Mouse (Mus musculus): ENCODE data around the gene 4930402H24Rik.

- TF ChIP-seq CTCF (IDR thresholded peaks at IDR 0.05 in 2 of 3, conservative IDR thresholded peaks at IDR 0.05 in 1 of 3; ENCODE audit: control insufficient read depth in 1 of 3, insufficient read depth in 1 of 3, low read depth in 2 of 3, low read length in 3 of 3, poor library complexity in 1 of 3, severe bottlenecking in 1 of 3): no peak
- TF ChIP-seq NRF1 (IDR thresholded peaks at IDR 0.05; ENCODE audit: insufficient read depth, low read depth, low read length, poor library complexity, severe bottlenecking): no peak
- TF ChIP-seq POLR2AphosphoS2 (IDR thresholded peaks at IDR 0.05; ENCODE audit: low read length): no peak
Measured at GRCm38 (mm10) chr2:130795731-130796130, 110.5 kb downstream of the 4930402H24Rik start.
